Mouse (Mus musculus) macrophage (primary cell): ENCODE results near the gene Cep57. TPM values are rescaled to one million over a fixed set of nuclear protein-coding genes. Genes with fewer than 3 reads are reported as not detected.
A peak's percentile ranks its signal among the peaks of the same experiment; 100 is the strongest.
"Not testable (repeated sequence)": the region's sequence is repeated elsewhere in the genome, so short reads cannot be mapped to it uniquely, and the experiment has no call there.

Source experiments
- H3K27ac ChIP-seq: fragments of 350-480 bp; formaldehyde crosslinking; 2 replicates; pipeline ENCODE4 v1.9.0; 2021
- H3K36me3 ChIP-seq: fragments of 350-480 bp; formaldehyde crosslinking; 2 replicates; pipeline ENCODE4 v1.9.0; 2021; ENCODE audit errors: inconsistent target
- H3K4me3 ChIP-seq: fragments of 350-480 bp; formaldehyde crosslinking; 2 replicates; pipeline ENCODE4 v1.9.0; 2021; ENCODE audit errors: inconsistent target
- H3K79me2 ChIP-seq: fragments of 350-480 bp; formaldehyde crosslinking; 2 replicates; pipeline ENCODE4 v1.9.0; 2021; ENCODE audit errors: inconsistent target
- WGBS: methylation state at CpG from one replicate; pipeline ENCODE4 v1.1.7; 2026; ENCODE audit warnings: inconsistent platforms; ENCODE audit not compliant: missing documents; 5-methylcytosine and 5-hydroxymethylcytosine counted together
- polyA plus RNA-seq: library from polyadenylated mRNA; stranded (reverse); fragments of 250-400 nt; gene quantifications from 3 replicates; pipeline ENCODE4 v1.2.4, GENCODE M21; 2018; ENCODE audit warnings: inconsistent platforms

Gene Cep57
- polyA plus RNA-seq, 1 experiment from 2014 or later, result 23.9 TPM

DNA sequence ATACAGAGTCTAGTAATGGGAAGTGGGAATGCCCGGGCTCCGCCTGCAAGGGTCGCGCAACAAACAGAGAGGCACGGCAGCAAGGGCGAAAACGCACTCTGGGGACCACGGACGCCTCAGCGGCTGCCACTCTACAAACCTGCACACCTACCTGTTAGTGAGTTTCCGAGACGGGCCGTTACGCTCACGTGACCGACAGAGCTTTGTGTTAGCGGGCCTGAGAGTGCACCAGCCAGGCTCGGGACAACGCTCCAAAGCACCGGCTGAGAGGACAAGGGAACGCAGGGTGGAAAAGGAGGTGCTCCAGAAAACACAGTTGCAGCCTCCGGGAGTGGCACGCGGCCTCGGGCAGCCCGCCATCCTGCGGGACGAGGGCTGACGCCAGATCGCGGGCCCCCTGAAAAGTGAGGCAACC lies 509 bp downstream of the Cep57 start:
- Histone ChIP-seq H3K36me3 (peaks cover 6% of the 10 kb centered on the region; the same call in 1 of the 2 replicates), H3K79me2 (peaks cover 84% of the 10 kb centered on the region), H3K27ac (peak overlapping the region; percentile 85), H3K4me3 (peak overlapping the region; percentile 97)
- WGBS, result 1% methylated on average over 29 of the region's 31 CpGs

DNA sequence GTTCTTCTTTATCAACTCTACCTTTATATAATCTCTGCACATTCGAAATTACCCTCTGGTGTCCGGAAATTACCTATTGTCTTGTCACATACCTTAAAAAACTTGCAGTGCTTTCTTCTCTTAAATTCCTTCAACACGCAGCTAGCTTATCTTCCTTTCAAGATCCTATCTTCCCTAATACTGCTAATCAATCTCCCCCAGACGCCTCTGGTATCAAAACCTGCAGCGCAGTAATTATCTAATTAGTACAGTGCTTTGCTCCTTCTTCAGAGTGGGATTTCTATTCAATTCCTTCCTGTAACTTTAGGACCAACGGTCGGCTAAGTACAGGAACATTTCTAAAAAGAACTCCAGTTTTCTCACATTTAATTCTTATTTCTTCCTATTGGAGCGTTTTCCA lies 1.0 kb downstream of the Cep57 start:
- Histone ChIP-seq H3K4me3 (peak overlapping the region; percentile 97), H3K27ac (peak overlapping the region; percentile 85), H3K36me3 (peaks cover 4% of the 10 kb centered on the region), H3K79me2 (peaks cover 84% of the 10 kb centered on the region)
- WGBS, result 2% methylated on average over 8 of the region's 8 CpGs

DNA sequence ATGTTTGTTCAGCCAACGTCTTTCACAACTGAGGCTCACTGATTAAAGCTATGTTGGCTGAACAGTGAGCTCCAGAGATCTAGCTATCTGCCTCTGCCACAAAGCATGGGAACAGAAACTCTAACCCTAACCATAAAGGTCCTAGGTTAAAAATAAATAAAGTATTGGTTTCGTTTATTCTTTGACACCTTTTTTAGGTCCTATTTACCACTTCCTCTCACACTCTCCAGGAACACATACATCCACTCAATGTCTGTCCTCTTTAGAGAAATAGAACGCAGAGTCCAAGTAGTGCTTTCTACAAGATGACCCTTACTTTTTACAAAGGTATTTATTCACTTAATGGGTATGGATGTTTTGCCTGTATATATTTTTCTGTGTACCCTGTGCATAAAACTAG lies 6.1 kb downstream of the Cep57 start:
- peaks cover 43% of the 10 kb centered on the region for H3K36me3 ChIP-seq
- H3K4me3 ChIP-seq, result no peak overlapping the region
- H3K27ac ChIP-seq, result no peak overlapping the region
- 81% methylated on average over 3 of the region's 3 CpGs for WGBS
- peaks cover 56% of the 10 kb centered on the region for H3K79me2 ChIP-seq

DNA sequence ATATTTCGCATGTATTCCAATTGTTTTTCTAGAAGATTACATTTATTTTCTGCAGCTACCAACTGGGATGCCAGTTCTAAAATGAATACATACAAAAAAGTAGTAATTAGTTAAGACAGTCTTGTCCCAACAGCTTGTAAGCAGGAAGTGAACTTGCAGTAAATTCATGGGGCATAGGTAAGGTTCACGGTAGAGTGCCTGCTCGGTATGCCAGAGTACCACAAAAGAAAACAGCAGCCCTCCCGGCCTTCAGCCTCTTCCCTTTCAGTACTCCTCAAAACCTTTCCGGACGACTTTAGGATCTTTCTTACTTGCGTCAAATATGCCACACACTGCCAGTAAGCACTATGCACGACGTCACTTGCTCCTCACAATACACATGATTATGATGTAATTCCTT lies 8.5 kb downstream of the Cep57 start:
- Histone ChIP-seq H3K4me3 (no peak overlapping the region), H3K27ac (no peak overlapping the region), H3K79me2 (peaks cover 32% of the 10 kb centered on the region), H3K36me3 (peaks cover 49% of the 10 kb centered on the region)
- WGBS, result 97% methylated on average over 9 of the region's 9 CpGs

DNA sequence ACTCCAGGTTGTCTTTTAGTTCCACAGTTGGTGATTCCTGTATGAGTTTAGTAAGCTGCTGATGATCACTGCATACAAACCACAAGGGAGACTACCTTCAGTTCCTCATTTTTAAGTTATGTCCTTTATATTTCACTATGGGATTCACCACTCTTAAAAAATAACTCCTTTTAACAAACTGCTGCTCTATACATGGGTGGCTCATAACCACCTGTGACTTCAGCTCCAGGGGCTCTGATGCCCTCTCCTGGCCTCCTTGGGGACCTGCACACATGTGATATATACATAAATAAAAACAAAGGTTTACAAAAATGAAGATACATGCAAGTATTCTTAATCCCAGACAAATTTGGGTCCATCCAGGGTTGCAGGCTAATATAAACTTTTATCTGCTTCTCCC lies 17.0 kb downstream of the Cep57 start:
- Histone ChIP-seq H3K27ac (no peak overlapping the region), H3K36me3 (peaks cover 53% of the 10 kb centered on the region), H3K79me2 (no peaks in the 10 kb centered on the region), H3K4me3 (no peak overlapping the region)

DNA sequence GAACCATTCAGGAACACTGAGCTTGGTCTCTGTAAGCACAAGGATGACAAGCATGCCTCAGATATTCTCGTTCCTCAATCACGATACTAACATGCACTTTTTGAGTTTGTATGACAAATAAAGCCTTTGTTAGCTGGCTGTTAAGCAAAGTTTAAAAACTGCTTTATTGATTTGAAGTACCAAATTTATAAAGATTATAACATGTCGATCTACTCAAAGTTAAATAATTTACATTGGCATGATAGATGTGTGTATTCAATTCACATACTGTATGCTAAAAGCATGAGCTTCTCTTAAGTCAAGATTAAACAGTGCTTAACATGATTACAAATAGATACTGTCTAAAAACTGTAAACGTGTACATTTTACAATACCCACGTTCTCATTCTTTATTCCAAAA lies 19.2 kb downstream of the Cep57 start:
- no peak overlapping the region for H3K4me3 ChIP-seq
- 91% methylated on average over 5 of the region's 5 CpGs for WGBS
- H3K36me3 ChIP-seq, result peaks cover 48% of the 10 kb centered on the region

DNA sequence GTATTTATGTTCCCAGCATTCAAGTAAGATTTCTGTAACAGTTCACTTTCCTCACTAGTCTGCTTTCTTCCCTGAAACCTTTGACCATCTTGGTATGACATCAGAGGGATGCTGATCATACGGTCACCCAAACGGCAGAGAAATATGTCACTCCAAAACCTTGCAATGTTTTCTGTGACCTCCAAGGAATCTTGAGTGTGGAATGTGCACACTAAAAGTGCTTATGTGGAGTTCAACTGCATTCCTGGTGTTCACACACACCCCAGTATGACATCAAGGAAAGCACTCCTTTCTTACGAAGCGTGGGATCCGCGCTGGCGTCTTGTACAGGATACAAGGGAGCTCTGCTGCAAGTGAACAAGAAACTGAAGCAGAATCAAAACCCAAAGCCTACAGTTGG lies 20.1 kb downstream of the Cep57 start:
- no peaks in the 10 kb centered on the region for H3K79me2 ChIP-seq
- H3K36me3 ChIP-seq, result peaks cover 48% of the 10 kb centered on the region
- no peak overlapping the region for H3K4me3 ChIP-seq
- WGBS, result 95% methylated on average over 7 of the region's 7 CpGs
- no peak overlapping the region for H3K27ac ChIP-seq

More for the DNA sequence above, 19.2 kb downstream of the Cep57 start:
- Histone ChIP-seq H3K27ac (no peak overlapping the region), H3K79me2 (no peaks in the 10 kb centered on the region)

DNA sequence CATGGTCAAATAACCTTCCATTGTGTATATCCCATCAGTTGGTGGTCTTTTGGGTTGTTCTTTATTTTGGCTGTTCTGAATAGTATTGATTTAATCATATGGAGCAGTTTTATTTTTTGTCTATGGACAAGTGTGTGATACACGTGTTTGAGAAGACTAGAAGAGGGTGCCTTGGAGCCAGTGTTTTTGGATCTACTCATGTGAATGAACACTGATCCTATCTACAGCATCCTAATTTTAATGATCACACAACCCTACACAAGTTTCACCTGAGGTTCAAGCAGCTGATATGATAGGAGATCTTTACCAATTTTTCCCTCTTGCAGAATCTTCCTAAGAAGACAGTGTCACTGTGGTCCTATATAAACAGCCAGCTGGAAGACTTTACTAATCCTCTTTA lies 22.4 kb downstream of the Cep57 start:
- Histone ChIP-seq H3K36me3 (peaks cover 59% of the 10 kb centered on the region), H3K27ac (no peak overlapping the region), H3K79me2 (no peaks in the 10 kb centered on the region), H3K4me3 (no peak overlapping the region)
- 100% methylated on average over 1 of the region's 1 CpGs for WGBS

DNA sequence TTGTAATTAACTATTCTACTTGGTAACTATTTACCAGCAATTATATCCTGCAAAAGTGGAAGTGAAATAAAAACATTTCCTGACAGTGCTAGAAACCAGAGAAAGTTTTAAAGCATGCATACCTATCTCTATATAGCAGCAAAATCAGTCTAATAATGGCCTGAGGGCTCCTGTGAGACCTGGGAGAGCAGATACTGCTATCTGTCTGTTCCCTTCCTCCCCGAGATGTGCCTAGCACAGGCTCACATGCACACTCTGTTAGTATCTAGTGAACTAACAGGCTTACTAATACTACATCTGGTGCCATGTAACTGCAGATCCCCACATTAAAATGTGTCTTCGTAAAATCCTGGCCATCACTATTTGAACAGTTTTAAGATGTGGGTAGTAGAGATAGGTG lies 32.2 kb downstream of the Cep57 start:
- Histone ChIP-seq H3K4me3 (no peak overlapping the region), H3K36me3 (peaks cover 70% of the 10 kb centered on the region), H3K27ac (no peak overlapping the region), H3K79me2 (no peaks in the 10 kb centered on the region)
- WGBS, result 100% methylated on average over 2 of the region's 2 CpGs

DNA sequence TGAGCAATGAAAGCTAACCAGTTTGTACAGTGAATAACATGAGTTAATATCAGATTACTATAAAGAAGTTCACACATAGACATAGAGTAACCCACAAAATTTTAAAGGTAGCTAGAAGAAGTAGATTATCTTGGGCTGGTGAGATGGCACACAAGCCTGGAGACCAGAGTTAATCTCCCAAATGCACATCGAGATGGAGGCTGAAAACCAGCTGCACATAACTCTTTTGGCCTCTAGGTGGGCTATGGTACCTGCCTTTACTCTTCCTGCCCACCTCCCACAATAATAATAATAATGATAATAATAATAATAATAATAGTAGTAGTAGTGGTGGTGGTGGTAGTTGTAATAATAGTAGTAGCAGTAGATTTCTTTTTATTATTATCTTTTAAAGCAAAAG lies 32.6 kb downstream of the Cep57 start:
- no peaks in the 10 kb centered on the region for H3K79me2 ChIP-seq
- no peak overlapping the region for H3K4me3 ChIP-seq
- peaks cover 70% of the 10 kb centered on the region for H3K36me3 ChIP-seq
- H3K27ac ChIP-seq, result no peak overlapping the region
- 78% methylated on average over 1 of the region's 1 CpGs for WGBS

DNA sequence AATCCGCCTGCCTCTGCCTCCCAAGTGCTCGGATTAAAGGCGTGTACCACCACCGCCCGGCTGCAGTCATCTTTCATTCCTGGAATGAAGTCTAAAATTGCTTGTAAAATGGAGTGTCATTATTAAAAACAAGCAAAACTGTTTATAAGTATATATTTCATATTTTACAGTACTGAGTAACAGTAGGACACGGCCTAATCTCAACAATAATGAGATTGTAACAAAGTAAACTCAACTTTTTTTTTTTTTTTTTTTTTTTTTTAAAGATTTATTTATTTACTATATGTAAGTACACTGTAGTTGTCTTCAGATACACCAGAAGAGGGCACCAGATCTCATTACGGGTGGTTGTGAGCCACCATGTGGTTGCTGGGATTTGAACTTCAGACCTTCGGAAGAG lies 36.0 kb downstream of the Cep57 start:
- H3K4me3 ChIP-seq, H3K27ac ChIP-seq, H3K79me2 ChIP-seq: not testable (repeated sequence)
- peaks cover 68% of the 10 kb centered on the region for H3K36me3 ChIP-seq
- WGBS, result 98% methylated on average over 6 of the region's 8 CpGs

DNA sequence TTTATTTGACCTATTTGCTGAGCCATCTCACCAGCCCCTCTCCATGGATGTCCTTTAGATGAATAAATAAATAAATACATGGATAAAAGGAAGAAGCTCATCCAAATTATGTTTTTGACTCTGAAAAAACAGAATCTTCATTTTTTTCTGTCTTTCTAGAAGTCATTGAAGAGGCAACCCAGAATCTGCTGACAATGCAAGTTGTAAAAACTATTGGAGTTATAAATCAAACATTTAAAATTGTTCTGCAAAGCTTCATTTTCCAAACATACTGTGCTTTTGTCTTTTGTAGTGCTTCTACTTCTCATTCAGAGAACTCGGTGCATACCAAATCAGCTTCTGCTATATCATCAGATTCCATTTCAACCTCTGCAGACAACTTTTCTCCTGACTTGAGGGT lies 44.9 kb downstream of the Cep57 start:
- peaks cover 24% of the 10 kb centered on the region for H3K36me3 ChIP-seq
- H3K4me3 ChIP-seq, result no peak overlapping the region
- peaks cover 50% of the 10 kb centered on the region for H3K79me2 ChIP-seq
- H3K27ac ChIP-seq, result no peak overlapping the region
- WGBS, result 89% methylated on average over 1 of the region's 1 CpGs

DNA sequence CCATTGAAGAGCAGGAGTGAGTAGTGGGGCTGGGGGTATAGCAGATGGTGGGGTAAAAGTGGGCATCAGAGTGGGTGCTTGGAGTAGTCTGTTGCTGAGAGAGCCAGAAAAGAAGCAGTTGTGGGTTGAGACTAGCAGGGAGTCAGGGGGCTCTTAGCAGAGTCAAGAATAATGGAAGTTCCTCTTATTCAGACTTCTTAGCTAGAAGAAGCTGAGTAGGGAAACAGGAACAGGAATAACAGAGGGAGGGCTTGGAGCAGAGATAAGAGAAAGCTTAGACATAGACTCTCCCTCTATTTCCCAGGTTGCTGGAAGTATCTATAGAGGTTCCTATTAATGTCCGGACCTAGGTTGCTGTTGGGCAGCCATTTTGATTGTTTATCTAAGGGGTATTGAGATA lies 52.2 kb downstream of the Cep57 start:
- Histone ChIP-seq H3K79me2 (peaks cover 95% of the 10 kb centered on the region), H3K4me3 (no peak overlapping the region), H3K36me3 (no peaks in the 10 kb centered on the region), H3K27ac (no peak overlapping the region)
- WGBS, result 38% methylated on average over 1 of the region's 1 CpGs

DNA sequence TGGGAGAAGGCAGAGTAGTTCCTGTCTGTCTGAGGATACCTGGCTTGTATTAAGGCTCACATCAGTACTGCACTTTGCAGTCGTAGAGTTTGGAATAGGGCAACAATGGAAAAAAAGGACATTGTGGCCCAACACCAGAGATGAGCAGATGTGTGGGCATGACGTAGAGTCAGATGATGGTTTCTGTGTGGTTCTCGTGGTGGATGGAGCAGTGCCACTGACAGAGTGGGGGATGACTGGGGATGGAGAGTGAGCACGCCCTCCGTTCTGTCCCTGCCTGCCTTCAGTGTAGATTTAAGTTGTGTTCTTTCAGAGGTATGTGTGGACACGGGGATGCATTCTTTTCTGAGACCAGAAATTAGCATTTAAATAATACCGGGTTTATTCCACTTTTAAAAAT lies 60.3 kb downstream of the Cep57 start:
- Histone ChIP-seq H3K36me3 (no peaks in the 10 kb centered on the region), H3K27ac (no peak overlapping the region), H3K79me2 (peaks cover 100% of the 10 kb centered on the region), H3K4me3 (no peak overlapping the region)
- WGBS, result 91% methylated on average over 7 of the region's 7 CpGs

DNA sequence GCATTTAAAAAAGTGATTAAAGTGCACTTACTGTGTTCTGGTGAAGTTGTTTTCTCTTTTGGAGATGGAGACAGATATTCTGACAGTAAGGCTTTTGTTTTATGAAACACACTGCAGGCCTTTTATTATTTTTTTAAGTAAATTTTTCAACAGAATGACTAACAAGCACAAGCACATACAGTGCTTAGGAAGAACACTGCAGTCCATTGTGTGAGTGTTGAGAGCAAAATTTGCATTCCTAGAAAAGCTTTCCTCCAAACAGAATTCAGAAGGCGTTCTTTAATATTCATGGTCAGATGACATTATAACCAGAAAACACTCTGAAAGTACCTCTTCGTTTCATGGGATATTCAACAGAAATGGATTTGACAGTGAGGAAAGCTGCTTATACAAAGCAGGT lies 61.3 kb downstream of the Cep57 start:
- no peaks in the 10 kb centered on the region for H3K36me3 ChIP-seq
- no peak overlapping the region for H3K27ac ChIP-seq
- peaks cover 100% of the 10 kb centered on the region for H3K79me2 ChIP-seq
- H3K4me3 ChIP-seq, result no peak overlapping the region
- WGBS, result 95% methylated on average over 2 of the region's 2 CpGs

DNA sequence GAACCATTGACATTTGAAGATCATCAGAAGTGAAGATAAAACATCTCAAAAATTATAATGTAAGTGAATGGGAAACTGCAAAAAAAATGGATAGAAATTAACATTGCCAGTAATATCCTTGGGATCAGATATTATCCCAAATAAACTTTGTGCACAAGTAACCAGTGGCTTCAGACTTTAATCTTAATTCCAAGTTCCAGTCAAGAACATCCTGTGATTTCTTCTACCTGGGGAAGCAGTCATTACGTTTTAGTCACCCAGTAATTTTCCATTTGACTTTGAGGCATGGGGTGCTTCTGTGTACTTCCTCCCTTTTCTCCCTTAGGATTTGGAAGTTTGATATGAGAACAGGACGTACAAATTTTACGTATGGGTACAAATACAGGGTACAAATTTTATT lies 66.5 kb downstream of the Cep57 start:
- 94% methylated on average over 3 of the region's 3 CpGs for WGBS
- no peak overlapping the region for H3K27ac ChIP-seq
- peaks cover 80% of the 10 kb centered on the region for H3K79me2 ChIP-seq
- H3K36me3 ChIP-seq, result no peaks in the 10 kb centered on the region
- no peak overlapping the region for H3K4me3 ChIP-seq
